Mouse (Mus musculus): ENCODE results near the gene Spats2.

DNA sequence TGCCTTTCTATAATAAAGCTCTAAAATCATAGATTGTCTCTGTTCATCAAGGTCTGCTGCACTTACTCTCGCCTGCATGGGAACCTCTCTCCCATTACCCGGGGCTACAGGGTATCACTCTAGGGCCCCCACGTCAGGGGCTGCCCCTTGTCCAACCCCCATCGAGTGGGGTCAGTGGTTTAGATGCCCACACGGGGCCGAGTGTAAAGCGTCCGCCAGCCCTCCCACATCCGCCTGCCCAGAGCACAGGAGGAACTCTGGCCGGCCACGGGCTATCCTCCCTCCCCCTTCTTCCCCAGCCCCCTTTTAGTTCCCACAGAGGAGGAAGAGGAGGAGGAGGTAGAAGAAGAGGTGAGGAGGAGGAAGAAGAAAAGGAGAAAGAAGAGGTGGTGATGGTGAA lies 4.9 kb upstream of the Spats2 start:
- TF ChIP-seq MYOD1 (IDR thresholded peaks at IDR 0.05; ENCODE audit: control insufficient read depth in 1 of 3, insufficient read length in 2 of 3, low read depth in 2 of 3) = no peak
- TF ChIP-seq POLR2AphosphoS2 (IDR thresholded peaks at IDR 0.05; ENCODE audit: insufficient read length, low read depth) = no peak
- TF ChIP-seq POLR2A (IDR thresholded peaks at IDR 0.05; ENCODE audit: insufficient read length, low read depth) = no peak
- TF ChIP-seq E2F4 (IDR thresholded peaks at IDR 0.05; ENCODE audit: insufficient read depth) = no peak
- TF ChIP-seq TCF3 (IDR thresholded peaks at IDR 0.05; ENCODE audit: insufficient read length, low read depth) = no peak
- no peak for TF ChIP-seq USF1 (IDR thresholded peaks at IDR 0.05; ENCODE audit: low read depth)
- no peak for TF ChIP-seq TCF12 (IDR thresholded peaks at IDR 0.05; ENCODE audit: insufficient read depth, poor library complexity, severe bottlenecking)
- no peak for TF ChIP-seq MAX (IDR thresholded peaks at IDR 0.05; ENCODE audit: low read depth)
- TF ChIP-seq MYOG (IDR thresholded peaks at IDR 0.05; ENCODE audit: control insufficient read depth in 1 of 3, insufficient read depth in 1 of 3, insufficient read length in 2 of 3, low read depth in 2 of 3) = no peak
- TF ChIP-seq CEBPB (IDR thresholded peaks at IDR 0.05; ENCODE audit: insufficient read depth, poor library complexity, severe bottlenecking) = no peak
- TF ChIP-seq REST (IDR thresholded peaks at IDR 0.05; ENCODE audit: insufficient read depth, insufficient read length) = no peak
- TF ChIP-seq SRF (IDR thresholded peaks at IDR 0.05; ENCODE audit: control insufficient read depth, insufficient read length, low read depth) = no peak
